Mouse (Mus musculus) myocyte (in vitro differentiated cells): ENCODE results near the gene Opn4.

Experiments
- E2F4 ChIP-seq: IDR thresholded peaks from one replicate; pipeline ENCODE4 v1.6.1; 2011; ENCODE audit warnings: mild to moderate bottlenecking, control low read depth, moderate library complexity; ENCODE audit not compliant: insufficient read depth
- MAX ChIP-seq: IDR thresholded peaks from one replicate; pipeline ENCODE4 v1.6.1; 2011; ENCODE audit warnings: low read depth, mild to moderate bottlenecking, control low read depth
- MYOD1 ChIP-seq, 3 experiments: IDR thresholded peaks; one replicate each; pipeline ENCODE4 v1.6.1; 2011; ENCODE audit warnings: control low read depth in 2 of 3, low read depth in 2 of 3, mild to moderate bottlenecking in 2 of 3, moderate library complexity in 1 of 3; ENCODE audit not compliant: insufficient read length in 2 of 3, control insufficient read depth in 1 of 3
- POLR2A ChIP-seq: IDR thresholded peaks from one replicate; pipeline ENCODE4 v1.6.1; 2011; ENCODE audit warnings: low read depth, mild to moderate bottlenecking, control low read depth, moderate library complexity; ENCODE audit not compliant: insufficient read length
- POLR2AphosphoS2 ChIP-seq: IDR thresholded peaks from one replicate; pipeline ENCODE4 v1.6.1; 2011; ENCODE audit warnings: low read depth, control low read depth; ENCODE audit not compliant: insufficient read length
- TCF12 ChIP-seq: IDR thresholded peaks from one replicate; pipeline ENCODE4 v1.6.1; 2011; ENCODE audit warnings: mild to moderate bottlenecking, control low read depth; ENCODE audit not compliant: poor library complexity, insufficient read depth, severe bottlenecking
- TCF3 ChIP-seq: IDR thresholded peaks from one replicate; pipeline ENCODE4 v1.6.1; 2011; ENCODE audit warnings: low read depth, control low read depth; ENCODE audit not compliant: insufficient read length
- USF1 ChIP-seq: IDR thresholded peaks from one replicate; pipeline ENCODE4 v1.6.1; 2011; ENCODE audit warnings: low read depth, mild to moderate bottlenecking, control low read depth, moderate library complexity

DNA sequence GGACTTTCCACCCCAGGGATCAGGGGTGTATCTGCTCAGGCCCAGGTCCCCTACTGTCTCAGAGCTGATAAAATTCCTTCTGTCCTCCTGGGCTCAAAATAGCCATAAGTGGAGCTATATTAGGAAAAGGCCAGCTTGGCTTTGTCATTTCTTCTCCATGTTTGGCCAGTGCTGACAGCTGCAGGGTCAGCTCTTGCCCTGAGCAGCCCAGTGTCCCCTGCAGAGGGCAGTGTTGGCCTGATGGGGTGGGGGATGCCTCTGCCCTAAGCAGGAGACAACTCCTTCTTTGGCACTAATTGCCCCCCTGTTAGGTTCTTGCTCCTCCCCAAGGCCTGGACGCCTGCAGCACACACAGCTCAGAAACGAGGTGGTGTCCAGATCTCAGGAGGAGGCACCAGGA, 25.9 kb downstream of the Opn4 start:
- TF ChIP-seq POLR2A (no peak), POLR2AphosphoS2 (peak; percentile 70), TCF12 (peak; percentile 47), USF1 (no peak), E2F4 (no peak), TCF3 (no peak), MYOD1 (IDR thresholded peaks at IDR 0.05; ENCODE audit: control insufficient read depth in 1 of 3, insufficient read length in 2 of 3, low read depth in 2 of 3) (peak; percentile 76 to 94 (median 83)), MAX (no peak)
